Mouse (Mus musculus): Measurements from ENCODE around the gene Srpk2. TPM values are rescaled to one million over a fixed set of nuclear protein-coding genes. Genes with fewer than 3 reads are reported as not detected.

Srpk2 gene
- total RNA-seq, 1 experiment from 2014 or later = 48.5 TPM

- no peak for ATAC-seq (replicated peaks; ENCODE audit: low read depth, poor library complexity, severe bottlenecking)
Observed at GRCm38 (mm10) chr5:23464247-23464646, 220.2 kb downstream of the Srpk2 start.

GRCm38 (mm10) chr5:23461688-23462087, 222.7 kb downstream of the Srpk2 start:
- 0 out of 2 replicates have a peak, but pooled peaks have one; percentile 36 for ATAC-seq (replicated peaks; ENCODE audit: low read depth, poor library complexity, severe bottlenecking)

DNA sequence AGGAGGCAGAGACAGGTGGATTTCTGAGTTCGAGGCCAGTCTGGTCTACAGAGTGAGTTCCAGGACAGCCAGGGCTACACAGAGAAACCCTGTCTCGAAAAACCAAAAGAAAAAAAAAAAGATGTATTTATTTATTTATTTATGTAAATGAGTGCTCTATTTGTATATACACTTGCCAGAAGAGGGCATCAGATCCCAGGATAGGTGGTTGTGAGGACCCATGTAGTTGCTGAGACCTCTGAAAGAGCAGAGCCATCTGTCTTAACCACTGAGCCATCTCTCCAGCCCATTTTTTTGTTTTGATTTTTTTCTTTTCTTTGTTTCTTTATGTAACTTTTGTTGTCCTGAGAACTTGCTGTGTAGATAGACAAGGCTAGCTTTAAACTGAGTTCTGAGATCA, 230.9 kb downstream of the Srpk2 start:
- peak; percentile 65; the same call in 1 of the 2 replicates for ATAC-seq (replicated peaks; ENCODE audit: low read depth, poor library complexity, severe bottlenecking)

Other genes starting within 250 kb of the Srpk2 start
- 58.8 and 61.9 TPM in 2 replicates for gene Pus7, start 99.1 kb upstream of the Srpk2 start, total RNA-seq (2017)
- 22.5 and 23.4 TPM in 2 replicates for gene Rint1, start 103.1 kb upstream of the Srpk2 start, total RNA-seq (2017)
- gene Tomm7, start 159.5 kb upstream of the Srpk2 start, total RNA-seq (2017) = 229 and 298 TPM in 2 replicates